8 mouse cellular contexts compared by ENCODE assay signal in genomic region chr11:120231379-120231778, GRCm38 (mm10). TPM values are rescaled to one million over a fixed set of nuclear protein-coding genes. Genes with fewer than 3 reads are reported as not detected.
DNase-seq lines count a peak whose midpoint lies in the region; ATAC-seq and TF ChIP-seq lines count a peak whose summit lies in the region.

No protein-coding gene starts in this region.

- peak; percentile 63 for ATAC-seq in forebrain, embryonic 14.5 days
- 0 out of 2 replicates have a peak, but pooled peaks have one; percentile 11 for ATAC-seq in neutrophil, adult 5-6 weeks (ENCODE audit: extremely low read depth, insufficient number of reproducible peaks, low FRiP score, poor library complexity, severe bottlenecking)

- H3K27me3 ChIP-seq in forebrain, embryonic 14.5 days (replicated peaks; ENCODE audit: control insufficient read depth, insufficient read depth, low read length) = no peaks in the 10 kb centered on the region; the same call in 1 of the 2 replicates

- TF ChIP-seq POLR2A in lung, adult 2 months (IDR thresholded peaks at IDR 0.05; ENCODE audit: borderline replicate concordance, extremely low read depth, low read depth, low read length) = peak; percentile 66; the same call in 1 of the 2 replicates

- no peaks in the 10 kb centered on the region for H3K9me3 ChIP-seq in forebrain, embryonic 14.5 days (replicated peaks; ENCODE audit: control insufficient read depth, low read length)

- H3K36me3 ChIP-seq in forebrain, embryonic 14.5 days (ENCODE audit: control insufficient read depth, insufficient read depth, low read length) = no peaks in the 10 kb centered on the region

- H3K27ac ChIP-seq in forebrain, embryonic 14.5 days (ENCODE audit: low read depth, low read length) = peak overlapping the region; percentile 99

- peak overlapping the region; percentile 100 for H3K9ac ChIP-seq in forebrain, embryonic 14.5 days (ENCODE audit: low read length)

- peaks cover 38% of the 10 kb centered on the region for H3K4me1 ChIP-seq in forebrain, embryonic 14.5 days (ENCODE audit: control insufficient read depth, insufficient read depth, low read length)
- H3K4me1 ChIP-seq in lung, adult 2 months (ENCODE audit: control insufficient read depth, insufficient read depth, low read length) = peaks cover 12% of the 10 kb centered on the region

- under 1% methylated on average over 27 of the region's 27 CpGs for WGBS in forebrain, embryonic 14.5 days
- WGBS in lung, adult 2 months = under 1% methylated on average over 26 of the region's 27 CpGs

- no peak for TF ChIP-seq CTCF in lung, adult 2 months (IDR thresholded peaks at IDR 0.05; ENCODE audit: insufficient read depth, low read length)

- peak overlapping the region; percentile 99 for H3K4me2 ChIP-seq in forebrain, embryonic 14.5 days (ENCODE audit: low read length)

- intact Hi-C loops in heart, postnatal 14 days (cut with DNase I) = no loop called here

- H3K4me3 ChIP-seq in forebrain, embryonic 14.5 days (ENCODE audit: low read depth, low read length) = peak overlapping the region; percentile 91
- H3K4me3 ChIP-seq in lung, adult 2 months (replicated peaks; ENCODE audit: extremely low read depth, low read depth, low read length) = peak overlapping the region; percentile 90

- DNase-seq in ES-CJ7 (ENCODE audit: low read depth, low spot score) = peak; percentile 100
- peak; percentile 100 for DNase-seq in cerebellum, adult 11 months
- DNase-seq in forebrain, embryonic 14.5 days (ENCODE audit: low spot score) = peak; percentile 100
- peak; percentile 100 for DNase-seq in heart, postnatal 14 days
- DNase-seq in layer of hippocampus, adult 18-20 months (ENCODE audit: low spot score in 2 of 2) = peak; percentile 99 to 100
- peak; percentile 99 for DNase-seq in lung, adult 2 months
- DNase-seq in thymus, adult 18-20 months = peak; percentile 77 to 82

RNA-seq across cellular contexts. Expression of gene Bahcc1, which starts 1.4 kb away (rescaled TPM):
- polyA plus RNA-seq in forebrain, embryonic 14.5 days (2014; fragmentation: Nextera tagmentation; extraction: Ambion mirVana) = 12.6 and 14.5 TPM in 2 replicates
- 10 to 100 TPM in 1 of 2 experiments, 1 to 10 TPM in 1; 7.8 to 10.0 TPM for total RNA-seq in heart, postnatal 14 days (2021)
- total RNA-seq in layer of hippocampus, adult 18-20 months (2021) = 10 to 100 TPM; 17.6 to 19.0 TPM
- polyA plus RNA-seq in lung, adult 2 months (2012; rRNA removed) = 10.8 and 12.4 TPM in 2 replicates
- 0.12 TPM in 1 of 2 replicates, not detected in the other for total RNA-seq in neutrophil, adult 5-6 weeks (2017)

Comparison
In these comparisons a context has a peak if more than half of its experiments do, and no peak if none do; other contexts are left out.
1. Peak in every context shown above with its lines: DNase-seq, ATAC-seq, H3K4me3 ChIP-seq and H3K27ac ChIP-seq.